Mouse (Mus musculus) lung, postnatal 36 days (tissue): Measurements from ENCODE around the gene Platr17.
"Not testable (repeated sequence)": the region's sequence is repeated elsewhere in the genome, so short reads cannot be mapped to it uniquely, and the experiment has no call there.

Source experiments
- DNase-seq: peaks from one replicate; pipeline ENCODE4 v3.0.0; 2022; ENCODE audit warnings: mixed read lengths

Platr17 gene

DNA sequence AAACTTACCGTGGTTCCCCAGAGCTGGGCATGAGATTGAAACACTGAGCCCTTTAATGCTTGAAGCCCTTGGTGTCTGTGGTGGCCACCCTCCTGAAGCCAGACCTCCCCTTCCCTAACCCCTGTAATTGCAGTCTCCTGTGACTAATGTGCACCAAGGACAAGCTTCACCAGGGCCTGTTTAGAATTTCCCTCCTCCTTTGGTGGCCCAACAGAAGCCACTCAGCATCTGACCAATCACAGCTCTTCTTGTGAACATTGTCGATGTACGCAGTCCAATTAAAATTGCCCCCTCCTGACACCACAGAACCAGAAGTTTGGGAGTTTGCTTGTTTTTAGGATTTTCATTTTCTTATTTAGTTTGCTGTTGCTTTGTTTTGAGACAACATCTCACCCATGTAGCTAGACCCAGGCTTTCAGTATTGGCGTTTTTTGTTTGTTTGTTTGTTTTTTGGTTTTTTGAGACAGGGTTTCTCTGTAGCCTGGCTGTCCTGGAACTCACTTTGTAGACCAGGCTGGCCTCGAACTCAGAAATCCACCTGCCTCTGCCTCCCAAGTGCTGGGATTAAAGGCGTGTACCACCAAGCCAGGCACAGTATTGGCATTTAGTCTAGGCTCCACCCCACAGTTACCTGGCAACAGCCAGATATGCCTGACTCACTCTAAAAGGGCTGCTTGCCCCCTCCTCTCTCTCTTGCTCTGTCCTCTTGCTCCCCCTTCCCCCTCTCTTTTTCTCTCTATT, 854 bp upstream of the Platr17 start:
- DNase-seq, result not testable (repeated sequence)

DNA sequence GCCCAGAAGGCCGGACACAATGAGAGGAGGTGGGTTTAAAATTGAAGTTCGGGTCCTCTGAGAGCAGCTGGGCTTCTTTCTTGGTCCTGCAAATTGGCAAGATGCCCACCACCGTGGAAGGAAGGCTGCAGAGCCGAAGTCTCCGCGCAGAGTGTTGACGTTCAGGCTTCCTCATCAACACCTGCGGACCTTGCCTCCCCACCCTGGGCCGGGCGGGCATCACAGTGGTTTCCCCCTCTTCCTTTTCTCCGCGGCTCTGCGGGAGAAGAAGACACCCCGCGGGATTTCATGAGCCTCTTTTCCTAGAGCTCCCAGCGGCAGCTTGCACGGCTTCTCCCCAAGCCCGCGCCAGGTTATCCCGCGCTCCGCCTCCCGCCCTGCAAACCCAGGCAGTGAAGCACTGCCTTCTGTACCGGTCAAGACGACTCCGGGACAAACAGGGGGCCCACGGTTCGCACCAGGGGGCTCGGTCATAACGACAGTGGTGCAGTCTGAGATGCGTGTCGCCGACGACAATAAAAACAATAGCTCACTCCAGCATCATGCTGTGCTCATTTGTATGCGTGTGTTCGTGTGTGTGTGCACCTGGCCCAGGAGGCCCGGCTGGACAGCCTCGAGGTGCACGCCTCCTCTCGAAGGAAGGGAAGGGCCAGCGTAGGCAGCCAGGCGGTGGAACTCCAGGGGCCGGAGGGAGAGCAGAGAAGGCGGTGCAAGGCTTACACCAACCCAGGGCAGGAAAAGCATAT, 3.6 kb downstream of the Platr17 start:
- DNase-seq, result peak; percentile 52

DNA sequence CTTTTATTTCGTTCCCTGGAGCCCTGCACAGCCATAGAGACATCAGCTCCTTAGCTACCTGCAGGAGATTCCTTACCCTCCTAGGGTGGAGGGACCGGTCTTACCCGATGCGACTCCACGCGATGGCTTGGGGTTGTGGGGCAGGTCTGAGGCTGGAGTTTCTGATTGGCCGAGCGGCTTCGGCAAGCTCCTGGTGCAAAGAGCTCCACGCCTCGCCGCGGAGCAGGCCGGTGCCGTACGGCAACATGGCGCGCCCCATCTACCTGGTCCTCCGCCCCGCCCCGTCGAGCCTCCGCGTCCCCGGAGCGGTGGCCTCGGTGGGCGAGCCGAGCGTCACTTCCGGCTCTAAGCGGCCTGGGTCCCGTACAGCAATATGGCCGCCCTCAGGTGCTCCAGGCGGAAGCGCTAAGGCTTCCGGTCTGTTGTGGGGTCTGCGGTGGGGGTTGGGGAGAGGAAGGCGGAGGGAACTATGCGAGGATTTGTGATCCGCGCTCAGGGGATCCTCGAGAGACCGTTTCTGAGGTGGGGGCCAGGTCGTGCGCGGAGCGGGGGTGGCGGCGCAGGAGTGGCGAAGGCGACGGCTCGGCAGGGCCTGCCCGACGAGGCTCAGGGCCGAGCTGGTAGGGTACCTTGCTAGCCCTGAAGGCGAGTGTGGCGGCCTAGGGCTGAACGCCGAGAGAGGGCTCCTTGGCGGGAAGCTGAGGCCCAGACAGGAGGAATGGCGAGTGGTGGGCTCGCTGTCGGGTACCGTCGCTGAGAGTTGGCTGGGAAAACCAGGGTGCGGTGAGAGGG, 4.3 kb downstream of the Platr17 start, which contains the start of gene Daxx:
Daxx (plus strand) TSS at position 338 of the 792 bp plus-strand sequence.
- peak; percentile 99 for DNase-seq

DNA sequence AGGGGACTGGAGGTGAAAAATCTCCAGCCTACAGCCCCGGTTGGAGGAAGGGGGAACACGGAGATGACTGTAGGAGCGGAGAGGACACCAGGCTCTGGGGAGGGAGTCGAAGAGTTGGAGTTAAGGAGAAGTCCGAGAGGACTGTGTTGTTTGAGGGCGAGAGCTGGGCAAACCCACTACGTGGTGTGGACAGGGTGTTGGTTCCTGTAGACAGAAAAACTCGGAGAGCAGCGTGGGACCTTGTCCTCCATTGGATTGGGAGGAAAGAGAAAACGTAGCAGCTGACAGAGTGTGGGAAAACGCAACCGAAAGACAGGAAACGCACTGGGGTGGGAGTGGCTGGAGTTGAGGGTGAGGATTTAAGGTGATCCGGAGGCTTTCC, 4.9 kb downstream of the Platr17 start:
- peak; percentile 81 for DNase-seq

DNA sequence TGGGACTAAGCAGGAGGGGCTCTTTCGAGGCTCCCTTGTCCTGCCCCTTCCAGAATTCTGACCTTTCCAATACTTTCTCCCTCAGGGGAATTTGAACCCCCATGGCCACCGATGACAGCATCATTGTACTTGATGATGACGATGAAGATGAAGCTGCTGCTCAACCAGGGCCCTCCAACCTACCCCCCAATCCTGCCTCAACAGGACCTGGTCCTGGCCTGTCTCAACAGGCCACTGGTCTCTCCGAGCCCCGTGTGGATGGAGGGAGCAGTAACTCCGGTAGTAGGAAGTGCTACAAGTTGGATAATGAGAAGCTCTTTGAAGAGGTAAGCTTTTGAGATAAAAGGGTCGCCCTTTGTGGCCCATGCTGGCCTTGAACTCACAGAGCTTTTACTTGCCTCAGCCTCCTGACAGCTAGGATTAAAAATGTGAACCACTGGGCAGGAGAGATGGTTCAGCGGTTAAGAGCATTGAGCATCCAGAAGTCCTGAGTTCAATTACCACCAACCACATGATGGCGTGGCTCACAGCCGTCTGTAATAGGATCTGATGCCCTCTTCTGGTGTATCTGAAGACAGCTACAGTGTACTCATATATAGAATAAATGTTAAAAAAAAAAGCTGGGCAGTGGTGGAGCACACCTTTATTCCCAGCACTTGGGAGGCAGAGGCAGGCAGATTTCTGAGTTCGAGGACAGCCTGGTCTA, 5.6 kb downstream of the Platr17 start:
- no peak for DNase-seq

DNA sequence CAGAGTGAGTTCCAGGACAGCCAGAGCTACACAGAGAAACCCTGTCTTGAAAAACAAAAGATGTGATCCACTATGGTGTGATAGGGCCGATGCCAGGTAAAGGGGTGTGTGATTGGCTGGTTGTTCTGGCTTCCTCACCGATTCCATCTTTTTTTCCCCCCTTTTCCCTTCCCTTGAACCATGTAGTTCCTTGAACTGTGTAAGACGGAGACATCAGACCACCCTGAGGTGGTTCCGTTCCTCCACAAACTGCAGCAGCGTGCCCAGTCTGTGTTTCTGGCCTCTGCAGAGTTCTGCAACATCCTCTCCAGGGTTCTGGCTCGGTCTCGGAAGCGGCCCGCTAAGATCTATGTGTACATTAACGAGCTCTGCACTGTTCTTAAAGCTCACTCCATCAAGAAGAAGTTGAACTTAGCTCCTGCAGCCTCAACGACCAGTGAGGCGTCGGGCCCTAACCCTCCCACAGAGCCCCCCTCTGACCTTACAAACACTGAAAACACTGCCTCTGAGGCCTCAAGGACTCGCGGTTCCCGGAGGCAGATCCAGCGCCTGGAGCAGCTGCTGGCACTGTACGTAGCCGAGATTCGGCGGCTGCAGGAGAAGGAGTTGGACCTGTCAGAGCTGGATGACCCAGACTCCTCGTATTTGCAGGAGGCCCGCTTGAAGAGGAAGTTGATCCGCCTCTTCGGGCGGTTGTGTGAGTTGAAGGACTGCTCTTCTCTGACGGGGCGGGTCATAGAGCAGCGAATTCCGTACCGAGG, 6.3 kb downstream of the Platr17 start:
- no peak for DNase-seq

DNA sequence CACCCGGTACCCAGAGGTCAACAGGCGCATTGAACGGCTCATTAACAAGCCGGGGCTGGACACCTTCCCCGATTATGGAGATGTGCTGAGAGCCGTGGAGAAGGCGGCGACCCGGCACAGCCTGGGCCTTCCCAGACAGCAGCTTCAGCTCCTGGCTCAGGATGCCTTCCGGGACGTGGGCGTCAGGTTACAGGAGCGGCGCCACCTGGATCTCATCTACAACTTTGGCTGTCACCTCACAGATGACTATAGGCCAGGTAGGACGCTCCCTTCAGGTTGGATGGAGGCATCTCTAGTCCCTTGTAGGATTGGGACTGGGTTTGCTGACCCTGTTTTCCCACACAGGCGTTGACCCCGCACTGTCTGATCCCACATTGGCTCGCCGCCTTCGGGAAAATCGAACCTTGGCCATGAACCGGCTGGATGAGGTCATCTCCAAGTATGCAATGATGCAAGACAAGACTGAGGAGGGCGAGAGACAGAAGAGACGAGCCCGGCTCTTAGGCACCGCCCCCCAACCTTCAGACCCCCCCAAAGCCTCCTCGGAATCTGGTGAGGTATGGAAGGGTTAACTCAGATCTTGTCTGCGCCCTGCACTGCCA, 7.0 kb downstream of the Platr17 start:
- DNase-seq, result no peak

DNA sequence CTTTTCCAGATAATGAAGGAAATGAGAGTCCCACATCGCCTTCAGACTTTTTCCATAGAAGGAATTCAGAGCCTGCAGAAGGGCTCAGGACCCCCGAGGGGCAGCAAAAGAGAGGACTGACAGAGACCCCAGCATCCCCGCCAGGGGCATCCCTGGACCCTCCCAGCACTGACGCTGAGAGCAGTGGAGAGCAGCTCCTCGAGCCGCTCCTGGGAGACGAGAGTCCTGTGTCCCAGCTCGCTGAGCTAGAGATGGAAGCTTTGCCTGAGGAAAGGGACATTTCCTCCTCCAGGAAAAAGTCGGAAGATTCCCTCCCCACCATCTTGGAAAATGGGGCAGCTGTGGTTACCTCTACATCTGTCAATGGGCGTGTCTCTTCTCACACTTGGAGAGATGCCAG, 8.3 kb downstream of the Platr17 start:
- DNase-seq, result no peak

DNA sequence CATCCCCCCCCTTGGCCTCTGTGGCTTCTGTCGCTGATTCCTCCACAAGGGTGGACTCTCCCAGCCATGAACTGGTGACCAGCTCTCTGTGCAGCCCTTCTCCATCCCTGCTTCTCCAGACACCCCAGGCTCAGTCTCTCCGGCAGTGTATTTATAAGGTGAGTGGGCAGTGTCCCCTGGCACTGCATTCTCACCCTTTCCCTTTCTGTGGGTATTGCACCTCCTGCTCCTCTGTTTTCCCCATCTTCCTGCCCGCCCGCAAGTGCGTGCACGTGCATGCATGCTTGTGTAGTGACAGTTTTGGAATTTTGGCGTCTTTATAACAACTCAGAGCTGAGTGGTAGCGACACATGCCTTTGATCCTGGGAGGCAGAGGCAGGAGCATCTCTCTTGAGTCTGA, 9.0 kb downstream of the Platr17 start:
- DNase-seq, result no peak

DNA sequence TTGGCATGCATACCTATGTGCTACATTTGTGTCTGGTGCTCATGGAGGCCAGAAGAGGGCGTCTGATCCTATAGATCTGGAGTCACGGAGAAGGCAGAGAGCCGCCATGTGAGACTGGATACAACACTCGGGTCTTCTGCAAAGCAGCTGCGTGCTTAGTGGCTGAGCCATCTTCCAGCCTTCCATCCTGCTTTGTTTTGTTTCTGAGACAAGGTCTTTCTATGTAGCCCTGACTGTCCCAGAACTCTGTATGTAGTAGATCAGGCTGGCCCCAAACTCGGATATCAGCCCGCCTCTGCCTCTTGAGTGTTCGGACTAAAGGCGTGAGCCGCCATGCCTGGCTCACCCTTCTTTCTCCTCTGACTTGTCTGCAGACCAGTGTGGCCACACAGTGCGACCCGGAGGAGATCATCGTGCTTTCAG, 10.0 kb downstream of the Platr17 start:
- DNase-seq, result no peak

DNA sequence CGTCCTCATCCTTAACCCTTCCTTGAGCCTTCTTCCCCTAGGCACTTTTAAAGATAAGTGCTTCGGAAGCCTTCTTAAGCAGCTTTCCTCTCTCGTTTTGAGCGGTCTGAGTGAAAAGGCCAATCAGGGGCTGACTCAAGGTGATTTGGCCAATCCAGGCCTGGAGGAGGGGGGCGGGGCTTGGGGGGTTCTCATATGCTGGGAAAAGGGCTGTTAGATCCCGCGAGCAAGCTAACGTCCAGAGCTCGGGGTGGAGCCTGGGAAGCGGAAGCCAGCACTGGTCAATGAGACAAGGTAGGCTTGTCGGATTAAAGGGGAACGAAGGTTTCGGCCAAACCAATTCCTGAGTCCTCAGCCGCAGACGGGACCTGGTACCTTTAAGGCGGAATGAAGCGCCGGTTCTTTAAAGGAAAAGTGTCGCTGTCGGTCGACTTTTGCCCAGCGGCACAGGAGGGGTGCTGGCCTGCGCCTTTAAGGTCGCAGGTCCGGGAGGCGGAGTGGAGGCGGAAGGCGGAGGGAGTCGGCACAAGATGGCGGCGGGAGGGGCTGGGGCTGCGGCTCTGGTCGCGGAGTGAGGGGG, 10.8 kb downstream of the Platr17 start, which contains the start of the genes Tapbp and Zbtb22:
Tapbp (plus strand) TSS at position 229 of the 580 bp plus-strand sequence.
Zbtb22 (plus strand) TSS at position 234 of the 580 bp plus-strand sequence.
- peak; percentile 98 for DNase-seq

DNA sequence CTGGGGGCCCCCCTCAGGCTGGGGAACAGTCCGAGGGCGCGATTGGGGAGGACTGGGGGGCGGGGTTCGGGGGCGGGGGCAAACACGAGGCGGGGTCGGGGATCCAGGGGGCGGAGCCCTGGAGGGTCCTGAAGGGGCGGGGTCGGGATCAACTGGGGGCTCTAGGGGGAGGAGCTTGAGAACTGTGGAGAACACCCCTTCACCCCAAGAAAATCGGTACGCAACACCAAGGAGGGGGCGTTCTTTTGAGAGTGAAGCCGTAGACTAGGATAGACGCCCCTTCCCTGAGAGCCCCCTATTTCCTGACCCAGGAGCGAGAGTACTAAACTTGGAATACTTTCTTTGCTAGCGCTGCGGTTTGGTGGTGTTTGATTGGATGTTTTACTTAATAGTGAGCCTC, 11.4 kb downstream of the Platr17 start:
- peak; percentile 46 for DNase-seq

DNA sequence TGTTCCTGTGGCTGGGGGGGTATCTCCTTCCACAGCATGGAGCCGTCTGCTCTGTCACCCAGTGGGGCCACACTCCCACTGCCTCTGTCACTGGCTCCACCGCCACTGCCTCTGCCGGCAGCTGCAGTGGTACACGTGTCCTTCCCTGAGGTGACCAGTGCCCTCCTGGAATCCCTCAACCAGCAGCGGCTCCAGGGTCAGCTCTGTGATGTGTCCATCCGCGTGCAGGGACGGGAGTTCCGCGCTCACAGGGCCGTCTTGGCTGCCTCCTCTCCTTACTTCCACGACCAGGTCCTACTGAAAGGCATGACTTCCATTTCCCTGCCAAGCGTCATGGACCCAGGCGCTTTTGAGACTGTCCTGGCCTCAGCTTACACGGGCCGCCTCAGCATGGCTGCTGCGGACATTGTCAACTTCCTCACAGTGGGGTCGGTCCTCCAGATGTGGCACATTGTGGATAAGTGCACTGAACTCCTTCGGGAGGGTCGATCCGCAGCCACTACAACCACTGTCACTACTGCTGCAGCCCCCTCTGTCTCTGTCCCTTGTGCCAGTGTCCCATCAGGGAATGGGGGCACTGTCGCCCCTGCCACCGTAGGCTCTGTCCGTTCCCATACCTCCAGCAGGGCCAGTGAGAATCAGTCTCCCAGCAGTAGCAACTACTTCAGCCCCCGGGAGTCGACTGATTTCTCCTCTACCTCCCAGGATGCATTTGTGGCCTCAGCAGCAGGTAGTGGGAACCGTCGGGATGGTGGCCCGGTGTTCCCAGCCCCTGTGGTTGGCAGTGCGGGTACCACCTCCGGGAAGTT, 12.1 kb downstream of the Platr17 start:
- no peak for DNase-seq

DNA sequence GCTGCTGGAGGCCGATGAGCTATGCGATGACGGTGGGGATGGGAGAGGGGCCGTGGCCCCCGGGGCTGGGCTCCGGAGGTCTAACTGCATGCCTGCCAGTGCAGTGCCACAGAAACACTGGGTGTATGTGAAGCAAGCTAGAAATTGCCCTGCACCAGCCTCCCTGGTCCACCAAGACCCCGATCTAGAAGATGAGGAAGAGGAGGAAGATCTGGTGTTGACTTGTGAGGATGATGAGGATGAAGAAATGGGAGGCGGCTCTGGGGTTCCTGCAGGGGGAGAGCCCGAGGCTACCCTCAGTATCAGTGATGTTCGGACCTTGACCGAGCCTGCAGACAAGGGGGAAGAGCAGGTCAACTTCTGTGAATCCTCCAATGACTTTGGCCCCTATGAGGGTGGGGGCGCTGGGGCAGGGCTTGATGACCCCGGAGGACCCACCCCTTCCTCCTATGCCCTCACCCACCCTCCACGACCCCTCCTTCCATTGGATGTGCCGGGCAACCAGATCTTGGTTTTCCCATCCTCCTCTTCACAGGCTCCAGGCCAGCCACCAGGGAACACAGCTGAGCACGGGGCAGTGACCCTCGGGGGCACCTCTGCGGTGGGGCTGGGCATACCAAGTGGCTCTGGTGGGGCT, 12.8 kb downstream of the Platr17 start:
- DNase-seq, result no peak

DNA sequence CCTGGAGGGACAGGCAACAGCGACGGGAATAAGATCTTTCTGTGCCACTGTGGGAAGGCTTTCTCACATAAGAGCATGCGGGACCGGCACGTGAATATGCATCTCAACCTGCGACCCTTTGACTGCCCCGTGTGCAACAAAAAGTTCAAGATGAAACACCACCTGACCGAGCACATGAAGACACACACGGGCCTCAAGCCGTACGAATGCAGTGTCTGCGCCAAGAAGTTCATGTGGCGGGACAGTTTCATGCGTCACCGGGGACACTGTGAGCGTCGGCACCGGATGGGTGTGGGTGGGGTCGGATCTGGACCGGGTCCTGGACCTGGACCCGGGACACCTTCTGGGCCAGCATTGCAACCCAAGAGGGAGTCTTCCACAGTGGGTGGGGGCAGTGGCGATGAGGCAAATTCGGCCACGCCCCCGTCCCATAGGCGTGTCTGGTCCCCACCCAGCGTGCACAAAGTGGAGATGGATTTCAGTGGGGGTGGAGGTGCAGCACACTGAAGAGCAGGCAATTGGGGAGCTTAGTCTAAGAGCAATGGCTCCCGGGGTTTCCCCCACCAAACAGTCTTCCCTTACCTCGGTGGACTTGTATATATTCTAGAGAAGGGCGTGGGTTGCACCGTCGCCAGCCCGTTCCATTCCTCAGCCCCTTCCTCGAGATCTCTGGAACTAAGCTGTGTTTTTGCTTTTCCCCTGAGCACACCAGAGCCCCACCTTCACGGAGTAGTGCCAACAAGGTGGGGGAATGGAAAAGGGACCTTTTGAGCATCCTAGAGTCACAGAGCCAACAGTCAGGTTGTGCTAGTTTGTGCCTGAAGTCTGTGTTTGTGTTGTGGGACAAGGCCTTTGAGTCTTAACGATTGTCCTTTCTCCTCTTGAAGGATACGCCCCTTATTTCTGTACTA, 13.6 kb downstream of the Platr17 start:
- DNase-seq, result peak; percentile 50

DNA sequence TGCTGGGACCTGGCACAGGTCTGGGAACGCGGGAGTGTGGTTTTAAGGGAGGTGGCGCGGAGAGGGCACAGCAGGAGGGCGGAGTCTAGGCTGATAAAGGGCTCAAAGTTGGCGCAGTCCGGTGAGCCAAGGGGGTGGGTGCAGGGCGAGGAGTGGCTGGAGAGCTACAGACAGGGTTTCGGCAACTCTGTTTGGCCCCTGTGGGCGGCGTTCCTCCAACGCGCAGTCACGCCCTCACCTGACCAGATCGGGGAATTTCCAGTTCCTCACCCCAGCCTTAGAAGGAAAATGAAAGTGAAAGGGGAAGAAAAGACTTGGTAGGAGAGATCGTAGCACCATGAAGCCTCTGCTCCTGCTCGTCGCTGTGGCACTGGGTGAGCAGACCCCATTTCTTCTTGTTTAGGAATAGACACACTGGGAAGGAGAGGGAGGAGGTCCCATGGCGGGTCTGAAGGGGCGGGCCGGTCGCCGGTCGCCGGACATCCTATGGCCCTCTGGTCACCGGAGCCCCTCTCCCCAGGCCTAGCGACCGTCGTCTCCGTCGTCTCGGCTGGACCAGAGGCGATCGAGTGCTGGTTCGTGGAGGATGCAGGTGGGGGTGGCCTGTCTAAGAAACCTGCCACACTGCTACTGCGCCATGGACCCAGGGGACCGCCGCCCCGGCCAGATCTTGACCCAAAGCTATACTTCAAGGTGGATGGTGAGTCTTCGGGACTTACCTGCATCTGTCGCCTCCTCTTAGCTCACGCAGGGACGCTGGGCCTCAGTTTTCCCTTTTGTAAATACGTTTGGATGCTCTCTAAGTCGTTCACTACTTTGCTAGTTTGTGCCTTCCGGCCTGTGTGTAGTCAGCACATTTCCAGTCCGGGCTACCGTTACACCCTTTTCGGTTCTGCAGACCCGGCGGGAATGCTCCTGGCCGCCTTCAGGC, 14.7 kb downstream of the Platr17 start:
- DNase-seq, result peak; percentile 96
